Mouse (Mus musculus): ENCODE results near the gene Ogn. TPM values are rescaled to one million over a fixed set of nuclear protein-coding genes. Genes with fewer than 3 reads are reported as not detected.

Ogn gene
- polyA plus RNA-seq, 1 experiment from 2014 or later, result 26.3 TPM

- no peaks in the 10 kb centered on the region for H3K9me3 ChIP-seq (ENCODE audit: control insufficient read depth, low read length)
- ATAC-seq (ENCODE audit: low FRiP score, low TSS enrichment), result peak; percentile 77
- peak overlapping the region; percentile 77 for H3K4me2 ChIP-seq (replicated peaks; ENCODE audit: low read depth, low read length)
- 0 out of 2 replicates have a peak overlapping the region, but pooled peaks have one; percentile 47 for H3K27ac ChIP-seq (ENCODE audit: low read depth, low read length)
- under 1% methylated on average over 16 of the region's 16 CpGs for WGBS
- H3K4me3 ChIP-seq (ENCODE audit: low read length), result peak overlapping the region; percentile 85
- peaks cover 12% of the 10 kb centered on the region; the same call in 1 of the 2 replicates for H3K36me3 ChIP-seq (ENCODE audit: control insufficient read depth, insufficient read depth, low read length)
- H3K27me3 ChIP-seq (ENCODE audit: control insufficient read depth, insufficient read depth, low read length), result no peaks in the 10 kb centered on the region
- peak overlapping the region; percentile 67 for H3K9ac ChIP-seq (ENCODE audit: low read depth, low read length)
- H3K4me1 ChIP-seq (ENCODE audit: control insufficient read depth, insufficient read depth, low read length), result 0 out of 2 replicates have a peak, but pooled peaks cover 6% of the 10 kb centered on the region
Observed at GRCm38 (mm10) chr13:49653180-49653541, 45.3 kb downstream of the Ogn start.

Other genes starting within 250 kb of the Ogn start
- 8.0 and 16.8 TPM in 2 replicates for gene Ippk, start 186.8 kb upstream of the Ogn start, polyA plus RNA-seq (2014; fragmentation: Nextera tagmentation; extraction: Ambion mirVana)
- gene Tes3-ps, start 114.7 kb upstream of the Ogn start, polyA plus RNA-seq (2014; fragmentation: Nextera tagmentation; extraction: Ambion mirVana), result 1.1 and 1.6 TPM in 2 replicates
- gene Ecm2, start 103.2 kb upstream of the Ogn start, polyA plus RNA-seq (2014; fragmentation: Nextera tagmentation; extraction: Ambion mirVana), result 0.61 and 0.93 TPM in 2 replicates
- gene Aspn, start 63.6 kb upstream of the Ogn start, polyA plus RNA-seq (2014; fragmentation: Nextera tagmentation; extraction: Ambion mirVana), result 3.7 and 5.3 TPM in 2 replicates
- 0.89 and 0.93 TPM in 2 replicates for gene Omd, start 25.6 kb upstream of the Ogn start, polyA plus RNA-seq (2014; fragmentation: Nextera tagmentation; extraction: Ambion mirVana)
- gene Cenpp, start 44.7 kb downstream of the Ogn start, polyA plus RNA-seq (2014; fragmentation: Nextera tagmentation; extraction: Ambion mirVana), result 34.1 and 45.5 TPM in 2 replicates
- gene Nol8, start 45.0 kb downstream of the Ogn start, polyA plus RNA-seq (2014; fragmentation: Nextera tagmentation; extraction: Ambion mirVana), result 18.6 and 22.0 TPM in 2 replicates
- gene Iars, start 74.1 kb downstream of the Ogn start, polyA plus RNA-seq (2014; fragmentation: Nextera tagmentation; extraction: Ambion mirVana), result 42.1 and 94.3 TPM in 2 replicates
- not detected in 2 replicates for gene Gm30302, start 191.0 kb downstream of the Ogn start, polyA plus RNA-seq (2014; fragmentation: Nextera tagmentation; extraction: Ambion mirVana)